8 mouse cellular contexts compared by ENCODE assay signal in the genomic region with DNA sequence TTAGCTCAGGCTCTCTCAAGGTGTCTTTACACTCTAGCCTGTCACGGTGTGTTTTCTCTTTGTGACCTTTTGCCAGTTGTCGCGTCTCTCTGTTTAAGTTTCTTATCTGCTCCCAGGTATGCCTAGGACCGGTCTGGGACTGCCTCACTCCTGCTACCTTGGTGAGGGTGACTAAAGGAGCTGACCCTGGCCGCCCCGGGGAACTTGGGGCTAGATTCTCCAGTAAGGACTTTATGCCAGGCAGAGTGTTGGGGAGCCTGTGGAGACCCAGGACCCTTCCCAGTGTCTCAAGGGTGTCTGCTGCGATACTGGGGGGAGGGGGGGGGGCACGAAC. TPM values are rescaled to one million over a fixed set of nuclear protein-coding genes. Genes with fewer than 3 reads are reported as not detected.
A peak's percentile ranks its signal among the peaks of the same experiment; 100 is the strongest.
DNase-seq lines count a peak whose midpoint lies in the region; ATAC-seq and TF ChIP-seq lines count a peak whose summit lies in the region.

No protein-coding gene starts in this region.

- H3K4me2 ChIP-seq in heart, postnatal 0 days (ENCODE audit: low read depth, low read length): peak overlapping the region; percentile 89
- peak overlapping the region; percentile 70 for H3K4me2 ChIP-seq in hindbrain, embryonic 15.5 days
- peak overlapping the region; percentile 85 for H3K4me2 ChIP-seq in midbrain, embryonic 13.5 days (replicated peaks)

- ATAC-seq in heart, postnatal 0 days (ENCODE audit: insufficient read depth, low read depth): no peak
- no peak for ATAC-seq in hindbrain, embryonic 15.5 days (ENCODE audit: low FRiP score, low read depth)
- ATAC-seq in midbrain, embryonic 13.5 days: peak; percentile 8; the same call in 1 of the 2 replicates

- H3K27ac ChIP-seq in heart, postnatal 0 days (ENCODE audit: low read depth): peak overlapping the region; percentile 98
- peak overlapping the region; percentile 64; the same call in 1 of the 2 replicates for H3K27ac ChIP-seq in bone marrow macrophage, adult 2 months (ENCODE audit: insufficient read depth, low read depth, low read length)
- peak overlapping the region; percentile 87; the same call in 1 of the 2 replicates for H3K27ac ChIP-seq in hindbrain, embryonic 15.5 days (replicated peaks)
- peak overlapping the region; percentile 88; the same call in 1 of the 2 replicates for H3K27ac ChIP-seq in midbrain, embryonic 13.5 days

- no peak for TF ChIP-seq CTCF in heart, postnatal 0 days (IDR thresholded peaks at IDR 0.05; ENCODE audit: low read depth)
- no peak for TF ChIP-seq CTCF in bone marrow macrophage, adult 2 months (IDR thresholded peaks at IDR 0.05; ENCODE audit: low read depth, low read length)

- TF ChIP-seq EP300 in heart, postnatal 0 days (IDR thresholded peaks at IDR 0.05; ENCODE audit: low read depth): no peak

- no peaks in the 10 kb centered on the region for H3K9me3 ChIP-seq in heart, postnatal 0 days (replicated peaks; ENCODE audit: control insufficient read depth, low read length)
- H3K9me3 ChIP-seq in hindbrain, embryonic 15.5 days: no peaks in the 10 kb centered on the region
- H3K9me3 ChIP-seq in midbrain, embryonic 13.5 days: no peaks in the 10 kb centered on the region

- TF ChIP-seq POLR2A in bone marrow macrophage, adult 2 months (IDR thresholded peaks at IDR 0.05; ENCODE audit: borderline replicate concordance, low read depth, low read length): no peak

- peaks cover 28% of the 10 kb centered on the region for H3K4me1 ChIP-seq in heart, postnatal 0 days (ENCODE audit: control insufficient read depth, insufficient read depth)
- H3K4me1 ChIP-seq in bone marrow macrophage, adult 2 months (ENCODE audit: control insufficient read depth, insufficient read depth, low read length): peaks cover 15% of the 10 kb centered on the region
- peaks cover 27% of the 10 kb centered on the region for H3K4me1 ChIP-seq in hindbrain, embryonic 15.5 days (replicated peaks)
- H3K4me1 ChIP-seq in midbrain, embryonic 13.5 days (replicated peaks): peaks cover 22% of the 10 kb centered on the region

- H3K4me3 ChIP-seq in heart, postnatal 0 days (ENCODE audit: low read depth, low read length): peak overlapping the region; percentile 82
- H3K4me3 ChIP-seq in bone marrow macrophage, adult 2 months (ENCODE audit: insufficient read depth, low read length): peak overlapping the region; percentile 80
- H3K4me3 ChIP-seq in hindbrain, embryonic 15.5 days: peak overlapping the region; percentile 77
- peak overlapping the region; percentile 86 for H3K4me3 ChIP-seq in midbrain, embryonic 13.5 days (replicated peaks)

- H3K36me3 ChIP-seq in heart, postnatal 0 days (replicated peaks; ENCODE audit: control insufficient read depth, insufficient read depth, low read length): peaks cover 3% of the 10 kb centered on the region
- no peaks in the 10 kb centered on the region for H3K36me3 ChIP-seq in hindbrain, embryonic 15.5 days
- H3K36me3 ChIP-seq in midbrain, embryonic 13.5 days: 0 out of 2 replicates have a peak, but pooled peaks cover 2% of the 10 kb centered on the region

- WGBS in heart, postnatal 0 days: 4% methylated on average over 8 of the region's 8 CpGs
- 7% methylated on average over 8 of the region's 8 CpGs for WGBS in hindbrain, embryonic 15.5 days
- 12% methylated on average over 8 of the region's 8 CpGs for WGBS in midbrain, embryonic 13.5 days

- no peaks in the 10 kb centered on the region for H3K27me3 ChIP-seq in heart, postnatal 0 days (ENCODE audit: control insufficient read depth, insufficient read depth, low read length)
- no peaks in the 10 kb centered on the region for H3K27me3 ChIP-seq in hindbrain, embryonic 15.5 days
- H3K27me3 ChIP-seq in midbrain, embryonic 13.5 days: no peaks in the 10 kb centered on the region

- peak overlapping the region; percentile 79 for H3K9ac ChIP-seq in heart, postnatal 0 days (replicated peaks; ENCODE audit: low read depth, low read length)
- peak overlapping the region; percentile 82 for H3K9ac ChIP-seq in hindbrain, embryonic 15.5 days
- peak overlapping the region; percentile 92 for H3K9ac ChIP-seq in midbrain, embryonic 13.5 days (replicated peaks)

- DNase-seq in heart, postnatal 0 days (ENCODE audit: low spot score): no peak
- no peak for DNase-seq in heart, postnatal 4 days
- DNase-seq in cerebellum, adult 9-10 months: no peak
- DNase-seq in spleen, postnatal 14 days (ENCODE audit: low spot score in 2 of 2): no peak
- DNase-seq in gastrocnemius, adult 18-20 months (ENCODE audit: low spot score): no peak

RNA-seq across cellular contexts. Expression of a gene that starts 0.7 kb away (rescaled TPM):
- 117 and 163 TPM in 2 replicates for total RNA-seq in heart, postnatal 0 days (2014; rRNA removed; ENCODE audit: low replicate concordance)
- polyA plus RNA-seq in heart, postnatal 0 days (2015; fragmentation: Nextera tagmentation; extraction: Ambion mirVana): 117 and 119 TPM in 2 replicates
- total RNA-seq in heart, postnatal 4 days (2021): 100 to 1,000 TPM; 113 to 119 TPM
- polyA plus RNA-seq in bone marrow macrophage, adult 2 months (2012; ENCODE audit: insufficient read depth, insufficient read length, missing spikeins): 98.5 and 102 TPM in 2 replicates
- polyA plus RNA-seq in hindbrain, embryonic 15.5 days (2015; fragmentation: Nextera tagmentation; extraction: Ambion mirVana): 75.2 and 81.7 TPM in 2 replicates
- 57.5 and 59.0 TPM in 2 replicates for polyA plus RNA-seq in midbrain, embryonic 13.5 days (2015; fragmentation: Nextera tagmentation; extraction: Ambion mirVana)
- 10 to 100 TPM; 23.0 to 33.6 TPM for total RNA-seq in gastrocnemius, adult 18-20 months (2021)

RNA-seq across cellular contexts. Expression of a gene that starts 23.6 kb away (rescaled TPM):
- 112 and 128 TPM in 2 replicates for total RNA-seq in heart, postnatal 0 days (2014; rRNA removed; ENCODE audit: low replicate concordance)
- 121 and 128 TPM in 2 replicates for polyA plus RNA-seq in heart, postnatal 0 days (2015; fragmentation: Nextera tagmentation; extraction: Ambion mirVana)
- 10 to 100 TPM; 90.9 to 97.9 TPM for total RNA-seq in heart, postnatal 4 days (2021)
- 165 and 203 TPM in 2 replicates for polyA plus RNA-seq in bone marrow macrophage, adult 2 months (2012; ENCODE audit: insufficient read depth, insufficient read length, missing spikeins)
- polyA plus RNA-seq in hindbrain, embryonic 15.5 days (2015; fragmentation: Nextera tagmentation; extraction: Ambion mirVana): 282 and 283 TPM in 2 replicates
- polyA plus RNA-seq in midbrain, embryonic 13.5 days (2015; fragmentation: Nextera tagmentation; extraction: Ambion mirVana): 302 and 320 TPM in 2 replicates
- 10 to 100 TPM; 44.5 to 47.4 TPM for total RNA-seq in gastrocnemius, adult 18-20 months (2021)

RNA-seq across cellular contexts. Expression of a gene that starts 23.7 kb away (rescaled TPM):
- not detected in 2 replicates for total RNA-seq in heart, postnatal 0 days (2014; rRNA removed; ENCODE audit: low replicate concordance)
- polyA plus RNA-seq in heart, postnatal 0 days (2015; fragmentation: Nextera tagmentation; extraction: Ambion mirVana): 6.8 and 13.7 TPM in 2 replicates
- 10 to 100 TPM; 15.9 to 20.8 TPM for total RNA-seq in heart, postnatal 4 days (2021)
- 40.9 and 41.8 TPM in 2 replicates for polyA plus RNA-seq in bone marrow macrophage, adult 2 months (2012; ENCODE audit: insufficient read depth, insufficient read length, missing spikeins)
- 2.9 TPM in 1 of 2 replicates, not detected in the other for polyA plus RNA-seq in hindbrain, embryonic 15.5 days (2015; fragmentation: Nextera tagmentation; extraction: Ambion mirVana)
- polyA plus RNA-seq in midbrain, embryonic 13.5 days (2015; fragmentation: Nextera tagmentation; extraction: Ambion mirVana): 2.5 TPM in 1 of 2 replicates, not detected in the other
- total RNA-seq in gastrocnemius, adult 18-20 months (2021): 10 to 100 TPM in 1 of 2 experiments, 1 to 10 TPM in 1; 8.6 to 11.4 TPM

RNA-seq across cellular contexts. Expression of a gene that starts 39.8 kb away (rescaled TPM):
- total RNA-seq in heart, postnatal 0 days (2014; rRNA removed; ENCODE audit: low replicate concordance): 54.1 and 56.4 TPM in 2 replicates
- polyA plus RNA-seq in heart, postnatal 0 days (2015; fragmentation: Nextera tagmentation; extraction: Ambion mirVana): 69.7 and 71.8 TPM in 2 replicates
- total RNA-seq in heart, postnatal 4 days (2021): 10 to 100 TPM; 56.1 to 63.8 TPM
- polyA plus RNA-seq in bone marrow macrophage, adult 2 months (2012; ENCODE audit: insufficient read depth, insufficient read length, missing spikeins): 57.9 and 61.2 TPM in 2 replicates
- 83.8 and 90.0 TPM in 2 replicates for polyA plus RNA-seq in hindbrain, embryonic 15.5 days (2015; fragmentation: Nextera tagmentation; extraction: Ambion mirVana)
- polyA plus RNA-seq in midbrain, embryonic 13.5 days (2015; fragmentation: Nextera tagmentation; extraction: Ambion mirVana): 89.8 and 95.5 TPM in 2 replicates
- 100 to 1,000 TPM in 1 of 2 experiments, 10 to 100 TPM in 1; 96.1 to 101 TPM for total RNA-seq in gastrocnemius, adult 18-20 months (2021)

RNA-seq across cellular contexts. Expression of a gene that starts 52.2 kb away (rescaled TPM):
- total RNA-seq in heart, postnatal 0 days (2014; rRNA removed; ENCODE audit: low replicate concordance): 0.69 and 12.2 TPM in 2 replicates
- 1.4 and 1.5 TPM in 2 replicates for polyA plus RNA-seq in heart, postnatal 0 days (2015; fragmentation: Nextera tagmentation; extraction: Ambion mirVana)
- total RNA-seq in heart, postnatal 4 days (2021): 1 to 10 TPM; 2.0 to 2.5 TPM
- 386 and 401 TPM in 2 replicates for polyA plus RNA-seq in bone marrow macrophage, adult 2 months (2012; ENCODE audit: insufficient read depth, insufficient read length, missing spikeins)
- 1.1 and 1.5 TPM in 2 replicates for polyA plus RNA-seq in hindbrain, embryonic 15.5 days (2015; fragmentation: Nextera tagmentation; extraction: Ambion mirVana)
- 0.61 and 0.87 TPM in 2 replicates for polyA plus RNA-seq in midbrain, embryonic 13.5 days (2015; fragmentation: Nextera tagmentation; extraction: Ambion mirVana)
- total RNA-seq in gastrocnemius, adult 18-20 months (2021): 1 to 10 TPM; 1.4 to 1.7 TPM
